Mouse (Mus musculus) liver, embryonic 14.5 days (tissue): ENCODE data around the gene Zfp296.

Experiments used
- CTCF ChIP-seq: IDR thresholded peaks from 2 replicates; pipeline ENCODE4 v1.5.1; 2016; ENCODE audit warnings: antibody characterized with exemption, low read depth, control low read depth
- EP300 ChIP-seq: IDR thresholded peaks from 2 replicates; pipeline ENCODE4 v1.6.1; 2016; ENCODE audit warnings: antibody characterized with exemption, low read depth

- no peak for TF ChIP-seq CTCF
- TF ChIP-seq EP300, result no peak
Observed at GRCm38 (mm10) chr7:19627721-19628120, 50.6 kb downstream of the Zfp296 start.
